Mouse (Mus musculus) cortical plate, adult 2 months (tissue): ENCODE results near the gene Foxp4. TPM values are rescaled to one million over a fixed set of nuclear protein-coding genes. Genes with fewer than 3 reads are reported as not detected.

Source experiments
- H3K27ac ChIP-seq: fragments of 200-500 bp; 2 replicates; pipeline ENCODE4 v1.5.1; 2012; ENCODE audit warnings: low read length, control low read depth, inconsistent platforms; ENCODE audit not compliant: insufficient read depth
- H3K4me1 ChIP-seq: fragments of 200-500 bp; 2 replicates; pipeline ENCODE4 v1.6.1; 2011; ENCODE audit warnings: low read length; ENCODE audit not compliant: control insufficient read depth, insufficient read depth
- H3K4me3 ChIP-seq: fragments of 200-500 bp; 2 replicates; pipeline ENCODE4 v1.5.1; 2011; ENCODE audit warnings: mild to moderate bottlenecking, low read length, control low read depth; ENCODE audit not compliant: insufficient read depth
- CTCF ChIP-seq: fragments of 200-500 bp; IDR thresholded peaks from 2 replicates; pipeline ENCODE4 v1.5.1; 2011; ENCODE audit warnings: mild to moderate bottlenecking, control low read depth, low read length; ENCODE audit not compliant: insufficient read depth; ENCODE audit errors: extremely low read depth
- POLR2A ChIP-seq: fragments of 200-500 bp; IDR thresholded peaks from 2 replicates; pipeline ENCODE4 v1.6.1; 2011; ENCODE audit warnings: mild to moderate bottlenecking, low read length, control low read depth; ENCODE audit not compliant: insufficient read depth; ENCODE audit errors: extremely low read depth
- polyA plus RNA-seq: library from polyadenylated mRNA; depleted of rRNA; stranded (reverse); fragments of >200 nt; gene quantifications from 2 replicates; pipeline ENCODE4 v1.2.3, GENCODE M21; 2012

Foxp4 gene
- polyA plus RNA-seq, 1 experiment = 48.1 TPM

GRCm38 (mm10) chr17:47878378-47879089, 45.9 kb downstream of the Foxp4 start:
- H3K27ac ChIP-seq = 0 out of 2 replicates have a peak overlapping the region, but pooled peaks have one; percentile 32
- H3K4me1 ChIP-seq = no peaks in the 10 kb centered on the region
- H3K4me3 ChIP-seq = peak overlapping the region; percentile 49
- TF ChIP-seq POLR2A (peak; percentile 79), CTCF (no peak)

GRCm38 (mm10) chr17:47877715-47878377, 46.6 kb downstream of the Foxp4 start:
- TF ChIP-seq CTCF (no peak), POLR2A (no peak)
- Histone ChIP-seq H3K27ac (no peak overlapping the region), H3K4me1 (no peaks in the 10 kb centered on the region), H3K4me3 (peak overlapping the region; percentile 49)

GRCm38 (mm10) chr17:47876776-47877714, 47.4 kb downstream of the Foxp4 start:
- peak overlapping the region; percentile 49 for H3K4me3 ChIP-seq
- no peak overlapping the region for H3K27ac ChIP-seq
- no peaks in the 10 kb centered on the region for H3K4me1 ChIP-seq
- TF ChIP-seq POLR2A (no peak), CTCF (no peak)

- Histone ChIP-seq H3K4me1 (no peaks in the 10 kb centered on the region), H3K27ac (no peak overlapping the region), H3K4me3 (no peak overlapping the region)
- TF ChIP-seq CTCF (peak; percentile 81), POLR2A (no peak)
Observed at GRCm38 (mm10) chr17:47873341-47873791, 51.1 kb downstream of the Foxp4 start.

- Histone ChIP-seq H3K4me1 (no peaks in the 10 kb centered on the region), H3K27ac (no peak overlapping the region), H3K4me3 (no peak overlapping the region)
- no peak for TF ChIP-seq CTCF
- TF ChIP-seq POLR2A = no peak
Observed at GRCm38 (mm10) chr17:47872311-47873011, 52.0 kb downstream of the Foxp4 start.

- Histone ChIP-seq H3K4me3 (no peak overlapping the region), H3K4me1 (no peaks in the 10 kb centered on the region), H3K27ac (no peak overlapping the region)
- TF ChIP-seq POLR2A (no peak), CTCF (no peak)
Observed at GRCm38 (mm10) chr17:47869874-47870273, 54.6 kb downstream of the Foxp4 start.

GRCm38 (mm10) chr17:47866037-47866436, 58.4 kb downstream of the Foxp4 start:
- Histone ChIP-seq H3K4me1 (no peaks in the 10 kb centered on the region), H3K27ac (no peak overlapping the region), H3K4me3 (no peak overlapping the region)
- TF ChIP-seq POLR2A = 0 out of 2 replicates have a peak, but pooled peaks have one; percentile 20
- TF ChIP-seq CTCF = no peak

GRCm38 (mm10) chr17:47864496-47864895, 59.9 kb downstream of the Foxp4 start:
- Histone ChIP-seq H3K4me1 (no peaks in the 10 kb centered on the region), H3K4me3 (no peak overlapping the region), H3K27ac (no peak overlapping the region)
- TF ChIP-seq CTCF = peak; percentile 75
- TF ChIP-seq POLR2A = no peak

- no peak for TF ChIP-seq POLR2A
- no peak for TF ChIP-seq CTCF
Observed at GRCm38 (mm10) chr17:47863437-47863836, 61.0 kb downstream of the Foxp4 start.

More at GRCm38 (mm10) chr17:47863437-47863836, 61.0 kb downstream of the Foxp4 start:
- no peak overlapping the region for H3K4me3 ChIP-seq
- H3K4me1 ChIP-seq = no peaks in the 10 kb centered on the region
- H3K27ac ChIP-seq = no peak overlapping the region
